Mouse (Mus musculus): ENCODE measurements around the gene Parn.

DNA sequence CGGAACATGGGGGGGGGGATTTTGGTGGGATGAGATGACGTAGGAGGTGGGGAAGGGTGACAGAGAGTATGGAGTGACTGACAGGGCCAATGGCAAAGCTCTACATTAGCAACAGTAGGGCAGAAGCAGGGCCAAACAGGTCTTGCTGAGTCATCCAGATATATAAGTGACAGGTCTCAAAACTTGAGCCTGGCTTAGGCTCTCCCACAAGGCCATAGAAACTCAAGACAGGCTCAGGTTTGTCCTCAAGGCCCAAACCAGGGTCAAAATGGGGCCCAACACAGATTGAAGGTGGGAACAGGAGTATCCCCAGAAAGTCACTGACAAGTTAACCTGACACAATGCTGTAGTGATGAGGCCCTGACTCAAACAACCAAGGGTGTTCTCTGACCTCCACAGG lies 99.7 kb downstream of the Parn start:
- TF ChIP-seq POLR2A (IDR thresholded peaks at IDR 0.05; ENCODE audit: borderline replicate concordance, control insufficient read depth, low read depth, low read length) (no peak), CTCF (IDR thresholded peaks at IDR 0.05; ENCODE audit: control insufficient read depth, insufficient read depth, low read length) (no peak)
